Mouse (Mus musculus): Measurements from ENCODE around the gene Amer3.
"Not testable (repeated sequence)": the region's sequence is repeated elsewhere in the genome, so short reads cannot be mapped to it uniquely, and the experiment has no call there.

Amer3 gene

DNA sequence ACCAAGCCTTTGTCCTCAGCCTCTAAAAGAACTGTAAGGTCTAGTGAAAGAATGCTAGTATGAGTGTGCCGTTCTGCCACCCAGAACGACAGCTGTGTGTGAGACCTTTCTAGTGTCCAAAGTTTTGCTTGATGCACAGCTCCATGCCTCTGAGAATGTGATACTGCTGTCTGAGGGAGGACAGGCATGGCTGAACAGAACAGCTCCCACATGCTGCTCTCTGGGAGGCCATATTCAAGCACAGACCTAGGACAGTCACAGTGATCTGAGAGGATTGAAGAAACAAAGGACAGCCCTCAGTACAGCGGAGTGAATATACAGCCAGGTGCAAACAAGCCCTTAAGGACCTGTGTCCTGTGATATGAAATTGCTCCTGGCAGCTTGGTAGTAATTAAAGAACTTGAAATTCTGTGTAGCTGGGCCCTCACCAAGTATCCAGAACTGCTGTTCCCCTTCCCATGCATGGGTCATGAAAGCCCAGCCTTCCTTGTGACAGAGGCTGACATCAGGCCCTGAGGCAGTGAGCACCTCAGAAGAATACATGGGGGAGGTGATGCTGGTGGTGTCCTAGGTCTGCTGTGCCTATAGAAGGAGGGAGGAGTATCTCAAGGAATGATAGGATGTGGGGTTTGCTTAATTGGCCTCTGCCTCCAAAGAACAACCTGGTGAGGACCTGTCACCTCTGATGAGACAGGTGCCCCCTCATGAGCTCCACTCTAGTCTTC, 22.0 kb downstream of the Amer3 start:
- DNase-seq (ENCODE audit: low read depth, low spot score): no peak

GRCm38 (mm10) chr1:34602363-34602762, 22.9 kb downstream of the Amer3 start:
- peak; percentile 52 for DNase-seq (ENCODE audit: low read depth, low spot score)

- DNase-seq (ENCODE audit: low read depth, low spot score): no peak
Observed at GRCm38 (mm10) chr1:34613801-34614200, 34.3 kb downstream of the Amer3 start.

- DNase-seq (ENCODE audit: low read depth, low spot score): not testable (repeated sequence)
Observed at GRCm38 (mm10) chr1:34620116-34620515, 40.7 kb downstream of the Amer3 start.

GRCm38 (mm10) chr1:34620761-34621160, 41.3 kb downstream of the Amer3 start:
- DNase-seq (ENCODE audit: low read depth, low spot score): not testable (repeated sequence)

DNA sequence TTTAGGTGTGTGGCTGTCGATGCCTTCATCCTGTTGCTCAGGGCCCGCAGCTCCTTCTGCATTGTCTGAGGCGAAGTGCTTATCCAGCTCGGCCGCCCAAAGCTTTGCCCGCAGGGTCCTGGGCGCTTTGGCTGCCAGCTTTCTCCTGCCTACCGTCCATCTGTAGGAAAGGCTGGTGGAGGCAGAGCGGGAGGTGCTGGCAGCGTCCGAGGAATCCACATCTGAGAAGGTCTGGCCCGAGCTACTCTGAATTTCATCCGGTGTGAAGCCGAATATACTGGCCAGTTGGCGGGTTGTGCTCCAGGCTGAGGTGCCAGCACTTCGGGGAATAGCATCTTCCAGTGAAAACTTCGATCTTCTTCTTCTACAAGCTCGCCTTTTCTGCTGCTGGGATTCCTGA, 56.3 kb downstream of the Amer3 start:
- DNase-seq (ENCODE audit: low read depth, low spot score): no peak

Measured in telencephalon, adult 2 months (tissue).